Mouse (Mus musculus): Measurements from ENCODE around the gene Amotl1.

The Amotl1 gene

DNA sequence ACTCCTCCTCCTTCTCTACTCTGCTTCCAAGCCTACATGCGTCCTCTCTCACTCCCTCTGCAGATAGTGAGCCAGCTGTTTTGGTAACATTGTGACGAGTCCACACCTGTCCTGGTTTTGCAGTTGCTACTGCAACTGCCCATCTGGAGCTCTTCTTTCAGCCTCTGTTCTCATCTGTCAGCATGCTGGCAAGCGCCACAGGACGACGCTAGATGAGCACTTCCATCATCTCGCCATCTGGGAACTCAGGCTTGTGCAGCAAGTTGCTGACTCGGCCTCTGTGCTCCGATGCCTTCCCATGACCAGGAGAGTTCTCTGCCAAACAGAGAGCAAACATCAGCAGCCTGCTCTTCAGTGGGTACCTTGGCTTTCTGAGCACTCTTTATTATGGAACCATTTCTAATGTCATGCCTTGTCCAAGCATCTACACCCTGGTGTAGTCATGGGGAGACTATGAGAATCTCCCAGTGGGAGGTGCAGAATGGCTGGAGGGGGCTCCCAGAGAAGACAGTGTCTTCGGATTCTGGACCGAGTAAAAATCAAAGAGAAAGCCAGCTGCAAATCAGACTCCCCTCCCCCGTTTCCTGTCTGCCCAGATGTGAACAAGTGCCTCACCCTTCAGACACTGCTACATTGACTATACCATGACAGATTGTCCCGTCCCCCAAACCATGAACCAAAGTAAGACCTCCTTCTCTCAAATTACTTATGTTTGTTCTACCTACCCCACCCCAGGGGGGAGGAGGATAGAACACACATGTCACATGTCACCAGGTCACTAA, 97.1 kb downstream of the Amotl1 start:
- DNase-seq (ENCODE audit: low spot score): peak; percentile 19

- DNase-seq (ENCODE audit: low spot score): no peak
Observed at GRCm38 (mm10) chr9:14544034-14544757, 100.7 kb downstream of the Amotl1 start.

DNA sequence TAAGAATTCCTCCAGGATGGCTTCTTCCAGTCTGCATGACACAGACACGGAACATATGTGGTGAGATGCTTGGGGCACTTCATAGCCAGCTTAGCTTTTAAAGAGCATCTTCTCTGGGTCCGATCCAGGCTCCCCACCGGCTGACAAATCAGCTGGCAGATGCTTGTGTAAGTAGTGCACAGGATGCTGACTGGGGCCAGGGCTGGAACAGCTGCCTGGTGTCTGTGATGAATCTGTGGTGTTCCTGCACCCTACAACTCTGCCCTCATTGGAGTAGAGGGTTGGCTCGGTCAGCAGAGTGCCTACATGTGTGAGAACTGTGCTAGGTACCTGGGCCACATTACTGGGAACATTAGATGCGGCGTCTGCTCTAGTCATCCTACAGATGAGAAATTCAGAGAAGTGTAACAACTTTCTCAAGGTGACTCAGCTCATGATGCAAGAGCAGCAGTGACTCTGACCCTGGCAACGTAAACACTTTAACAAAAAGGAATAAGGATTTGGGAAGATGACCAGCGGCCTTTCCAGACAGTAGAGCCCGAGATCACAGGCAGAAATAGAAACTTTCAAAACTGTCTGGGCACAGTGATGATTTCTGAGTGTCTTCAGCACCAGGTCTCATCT, 109.9 kb downstream of the Amotl1 start:
- DNase-seq (ENCODE audit: low spot score): no peak

GRCm38 (mm10) chr9:14533659-14534058, 111.2 kb downstream of the Amotl1 start:
- DNase-seq (ENCODE audit: low spot score): no peak

DNA sequence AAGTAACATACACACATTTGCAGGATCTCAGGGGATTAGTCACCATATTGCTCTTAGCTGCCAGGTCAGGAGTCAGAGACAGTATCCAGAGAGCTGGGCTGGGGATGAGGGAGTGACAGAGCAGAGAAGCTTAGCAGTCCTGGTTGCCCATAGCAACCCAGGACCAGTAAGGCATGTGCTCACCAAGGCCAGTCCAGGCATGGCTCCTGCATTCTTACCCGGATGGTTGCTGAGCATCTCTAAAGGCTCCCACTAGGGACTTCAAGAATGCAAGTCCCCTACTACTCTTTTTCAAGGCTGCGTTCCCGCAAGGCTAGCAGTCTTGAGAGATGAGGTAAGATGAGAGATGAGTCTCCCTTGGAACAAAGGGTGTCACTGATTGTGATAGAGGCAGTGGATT, 112.6 kb downstream of the Amotl1 start:
- DNase-seq (ENCODE audit: low spot score): peak; percentile 50

- no peak for DNase-seq (ENCODE audit: low spot score)
Observed at GRCm38 (mm10) chr9:14530004-14530403, 114.9 kb downstream of the Amotl1 start.

- DNase-seq (ENCODE audit: low spot score): peak; percentile 85
Observed at GRCm38 (mm10) chr9:14523408-14524043, 121.3 kb downstream of the Amotl1 start.

- no peak for DNase-seq (ENCODE audit: low spot score)
Observed at GRCm38 (mm10) chr9:14521695-14522094, 123.2 kb downstream of the Amotl1 start.

GRCm38 (mm10) chr9:14520971-14521670, 123.7 kb downstream of the Amotl1 start:
- no peak for DNase-seq (ENCODE audit: low spot score)

DNA sequence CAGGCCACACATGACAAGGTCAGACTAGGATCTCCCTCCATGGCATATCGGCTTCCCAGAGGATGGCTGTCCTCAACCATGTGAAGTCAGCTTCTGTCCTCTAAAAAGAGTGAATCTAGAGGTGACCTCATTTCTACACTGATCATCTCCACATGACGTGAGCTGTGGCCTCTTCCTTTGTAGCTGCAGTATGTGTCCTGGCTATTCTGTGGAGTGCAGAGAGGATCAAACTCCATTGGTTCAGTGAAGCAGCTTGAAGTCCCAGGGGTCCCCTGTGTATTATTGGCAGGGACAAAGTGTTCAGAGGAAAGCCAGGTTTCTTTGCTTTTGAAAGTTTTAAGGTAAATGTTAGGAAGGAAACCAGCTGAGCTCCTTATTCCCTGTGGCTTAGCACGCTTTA, 126.8 kb downstream of the Amotl1 start:
- no peak for DNase-seq (ENCODE audit: low spot score)

DNA sequence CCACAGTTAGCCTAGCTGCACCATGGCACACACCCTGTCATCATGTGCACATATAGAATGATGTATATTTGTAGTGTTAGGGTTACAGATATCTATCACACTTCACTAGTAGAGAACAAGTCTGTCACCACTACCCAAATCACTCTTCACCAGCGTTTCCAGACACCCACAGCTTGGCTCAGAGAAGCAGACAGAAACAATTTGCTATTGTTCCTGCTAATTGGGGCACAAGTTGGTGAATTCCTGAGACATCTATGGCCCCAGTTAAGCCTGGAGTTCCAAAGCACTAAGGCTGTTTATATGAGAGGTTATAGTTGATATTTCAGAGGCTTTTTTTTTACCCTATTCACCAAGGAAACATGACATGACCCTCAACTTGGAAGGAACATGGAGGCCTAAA, 127.6 kb downstream of the Amotl1 start:
- DNase-seq (ENCODE audit: low spot score): no peak

- peak; percentile 77 for DNase-seq (ENCODE audit: low spot score)
Observed at GRCm38 (mm10) chr9:14512633-14513445, 132.0 kb downstream of the Amotl1 start.

GRCm38 (mm10) chr9:14500916-14501424, 143.9 kb downstream of the Amotl1 start:
- peak; percentile 40 for DNase-seq (ENCODE audit: low spot score)

DNA sequence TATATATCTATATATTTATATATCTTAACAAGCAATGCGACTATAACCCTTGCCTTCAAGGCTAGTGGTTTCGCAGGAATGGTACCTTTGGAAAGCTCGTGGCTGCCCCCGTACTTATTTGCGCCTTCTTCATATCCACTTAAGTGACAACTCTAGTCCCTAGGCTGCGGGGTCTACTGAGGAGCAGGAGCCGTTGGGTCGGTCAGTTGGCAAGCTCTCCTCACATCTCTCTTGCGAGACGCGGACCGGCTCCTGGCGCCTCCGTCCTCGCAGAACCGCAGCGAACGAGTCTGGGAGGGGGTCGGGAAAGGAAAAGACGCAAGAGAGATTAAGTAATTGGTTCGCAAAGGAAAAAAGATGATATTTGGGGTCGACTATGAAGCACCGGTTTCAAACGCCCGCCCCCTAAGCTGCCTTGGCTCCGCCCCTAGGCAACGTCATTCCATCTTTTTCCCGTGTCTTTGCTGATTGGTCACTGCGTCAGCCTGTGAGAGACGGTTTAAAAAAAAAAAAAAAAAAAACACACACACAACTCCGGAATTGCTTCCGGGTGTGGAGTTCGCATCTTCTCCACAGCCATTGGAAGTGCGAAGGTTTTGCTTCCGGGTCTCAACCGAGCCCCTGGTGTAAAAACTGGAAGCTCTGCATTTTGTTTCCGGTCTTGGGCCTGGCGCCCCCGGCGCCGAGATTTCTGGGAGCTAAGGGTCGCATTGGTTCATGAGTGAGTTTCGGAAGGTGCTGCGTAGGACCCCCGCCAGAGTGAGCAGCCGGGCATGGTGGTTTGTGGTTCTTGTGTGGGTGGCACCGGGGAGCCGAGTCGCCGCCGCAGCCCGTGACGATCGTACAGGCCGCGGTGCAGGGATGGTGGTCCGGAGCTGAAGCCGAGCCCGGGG, 144.6 kb downstream of the Amotl1 start, which contains the start of the genes Kdm4d and Cwc15:
TSS of gene Kdm4d (minus strand) at position 460 of the 893 bp plus-strand sequence.
TSS of gene Cwc15 (plus strand) at position 595 of the 893 bp plus-strand sequence.
- DNase-seq (ENCODE audit: low spot score): peak; percentile 99

DNA sequence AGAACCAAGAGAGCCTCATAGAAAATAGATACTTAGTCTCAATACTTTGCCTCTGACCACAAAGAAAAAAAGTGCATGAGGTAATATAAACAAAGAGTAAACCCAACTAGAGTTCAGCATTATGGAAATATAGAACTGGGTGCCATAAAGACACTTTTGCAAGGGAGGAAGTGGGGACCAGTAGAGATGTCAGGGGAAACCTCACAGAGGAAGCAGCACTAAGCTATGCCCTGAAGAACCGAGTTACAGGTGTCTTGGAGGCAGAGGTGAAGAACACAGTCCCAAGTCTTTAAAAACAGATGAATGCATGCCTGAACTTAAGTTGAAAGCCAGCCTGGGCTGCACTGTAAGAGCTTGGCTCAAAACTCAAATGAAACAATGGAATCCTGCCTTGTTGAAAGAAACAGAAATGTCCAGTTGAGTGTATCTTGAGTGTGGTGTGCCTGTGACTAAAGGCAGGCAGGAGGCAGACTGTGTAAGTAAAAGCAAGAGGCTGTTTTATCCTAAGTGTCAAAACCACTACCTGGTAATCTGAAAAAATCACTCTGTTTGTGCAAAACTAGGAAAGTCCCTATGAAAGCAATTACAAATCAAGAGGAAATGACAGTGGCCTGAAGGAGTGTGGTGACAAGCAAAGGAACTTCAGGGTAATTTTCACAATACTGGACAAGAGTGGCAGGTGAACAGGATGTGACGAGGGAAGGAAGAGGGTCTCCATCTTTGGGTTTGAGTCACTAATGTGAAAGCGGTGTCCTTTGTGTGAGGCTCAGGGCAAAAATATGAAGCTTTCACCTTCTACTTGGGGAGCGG, 145.8 kb downstream of the Amotl1 start:
- DNase-seq (ENCODE audit: low spot score): no peak

All from embryo, embryonic 10.5 days (tissue).